9 mouse cellular contexts compared by ENCODE assay signal in the genomic region with DNA sequence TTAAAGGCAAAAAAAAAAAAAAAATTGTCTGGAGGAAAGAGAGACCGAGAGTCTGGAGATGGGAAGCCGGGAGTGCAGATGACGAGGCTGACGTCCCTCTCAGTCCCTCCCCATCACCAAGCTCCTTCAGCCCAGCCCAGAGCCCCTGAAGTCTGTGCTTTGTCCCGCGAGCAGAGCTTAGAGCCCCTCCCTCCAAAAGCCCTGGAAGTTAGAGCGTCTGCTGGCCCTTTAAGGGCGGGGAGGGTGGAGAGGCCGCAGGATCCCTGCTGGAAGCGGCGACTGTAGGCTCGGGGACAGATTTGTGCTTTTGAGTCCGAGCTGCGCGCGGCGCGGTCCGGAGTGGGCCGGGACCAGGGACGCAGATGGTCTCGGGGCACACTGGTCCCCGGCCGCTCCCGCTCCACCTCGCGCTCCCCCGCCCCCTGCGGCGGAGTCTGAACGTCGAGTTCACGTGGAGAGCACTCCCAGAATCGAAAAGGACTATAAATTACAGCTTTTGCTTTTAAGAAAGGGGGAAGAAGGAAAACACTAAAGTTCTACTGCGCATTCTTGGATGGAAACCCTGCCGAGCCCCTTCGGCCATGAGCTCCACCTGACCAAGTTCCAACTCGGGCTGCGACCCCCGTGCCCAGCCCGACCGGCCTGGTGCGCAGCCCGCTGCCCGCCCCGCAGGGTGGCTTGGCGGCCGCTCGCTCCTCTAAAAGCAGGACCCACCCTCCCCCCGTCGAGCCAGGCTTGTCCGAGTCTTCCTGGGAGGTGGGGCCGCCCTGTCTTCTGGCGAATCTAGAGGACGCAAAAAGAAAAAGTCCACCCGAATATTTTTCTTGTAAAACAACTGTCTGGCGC. TPM values are rescaled to one million over a fixed set of nuclear protein-coding genes. Genes with fewer than 3 reads are reported as not detected.
DNase-seq lines count a peak whose midpoint lies in the region; ATAC-seq and TF ChIP-seq lines count a peak whose summit lies in the region.
"Had no signal": no experiment of that assay in that cellular context is flagged by ENCODE, and none has a peak within 500 bp of the region (broad histone marks: within the 10 kb centered on the region; RNA-seq: fewer than 3 reads in every experiment).

No protein-coding gene starts in this region.

- no peak for ATAC-seq in forebrain, embryonic 16.5 days
- ATAC-seq in limb, embryonic 12.5 days (ENCODE audit: insufficient number of reproducible peaks, insufficient read depth, low FRiP score, low TSS enrichment, low read depth): no peak
- no peak for ATAC-seq in neural tube, embryonic 14.5 days (ENCODE audit: low read depth)
- ATAC-seq in CD4-positive, CD25-positive, alpha-beta regulatory T cell, adult 4 months: no peak

- DNase-seq in gastrocnemius, adult 2 months: no peak
- no peak for DNase-seq in gastrocnemius, postnatal 10 days
- peak; percentile 81 for DNase-seq in R1 (ENCODE audit: low read depth, low spot score)
- DNase-seq in ovary, adult 18-20 months (ENCODE audit: low spot score): no peak

- peaks cover 34% of the 10 kb centered on the region for H3K27me3 ChIP-seq in forebrain, embryonic 16.5 days (replicated peaks; ENCODE audit: control insufficient read depth, insufficient read depth, low read length)
- peaks cover 64% of the 10 kb centered on the region for H3K27me3 ChIP-seq in limb, embryonic 12.5 days
- peaks cover 31% of the 10 kb centered on the region for H3K27me3 ChIP-seq in neural tube, embryonic 14.5 days (ENCODE audit: control insufficient read depth, insufficient read depth, low read length)

- peak overlapping the region; percentile 53 for H3K9ac ChIP-seq in forebrain, embryonic 16.5 days (replicated peaks; ENCODE audit: low read depth, low read length)
- peak overlapping the region; percentile 46 for H3K9ac ChIP-seq in limb, embryonic 12.5 days (replicated peaks)
- peak overlapping the region; percentile 37 for H3K9ac ChIP-seq in neural tube, embryonic 14.5 days (replicated peaks; ENCODE audit: low read depth, low read length)

- no peak for TF ChIP-seq CTCF in gastrocnemius, adult 2 months (IDR thresholded peaks at IDR 0.05)

- peak overlapping the region; percentile 41 for H3K27ac ChIP-seq in gastrocnemius, adult 2 months
- H3K27ac ChIP-seq in forebrain, embryonic 16.5 days (ENCODE audit: low read length): no peak overlapping the region
- H3K27ac ChIP-seq in limb, embryonic 12.5 days: no peak overlapping the region
- no peak overlapping the region for H3K27ac ChIP-seq in neural tube, embryonic 14.5 days (ENCODE audit: low read depth, low read length)

- peak overlapping the region; percentile 71 for H3K4me3 ChIP-seq in gastrocnemius, adult 2 months
- H3K4me3 ChIP-seq in forebrain, embryonic 16.5 days (replicated peaks; ENCODE audit: low read length): peak overlapping the region; percentile 47
- peak overlapping the region; percentile 54 for H3K4me3 ChIP-seq in limb, embryonic 12.5 days (replicated peaks)
- peak overlapping the region; percentile 30 for H3K4me3 ChIP-seq in neural tube, embryonic 14.5 days (ENCODE audit: low read depth, low read length)

- peak overlapping the region; percentile 79 for H3K4me2 ChIP-seq in forebrain, embryonic 16.5 days (ENCODE audit: low read length)
- peak overlapping the region; percentile 92 for H3K4me2 ChIP-seq in limb, embryonic 12.5 days
- H3K4me2 ChIP-seq in neural tube, embryonic 14.5 days (ENCODE audit: low read depth, low read length): peak overlapping the region; percentile 56

- H3K9me3 ChIP-seq in forebrain, embryonic 16.5 days (ENCODE audit: control insufficient read depth, low read length): no peaks in the 10 kb centered on the region
- no peaks in the 10 kb centered on the region for H3K9me3 ChIP-seq in limb, embryonic 12.5 days
- H3K9me3 ChIP-seq in neural tube, embryonic 14.5 days (ENCODE audit: control insufficient read depth, low read length): no peaks in the 10 kb centered on the region

- no peaks in the 10 kb centered on the region for H3K36me3 ChIP-seq in forebrain, embryonic 16.5 days (ENCODE audit: control insufficient read depth, insufficient read depth)
- H3K36me3 ChIP-seq in limb, embryonic 12.5 days: peaks cover 10% of the 10 kb centered on the region
- peaks cover 8% of the 10 kb centered on the region; the same call in 1 of the 2 replicates for H3K36me3 ChIP-seq in neural tube, embryonic 14.5 days (ENCODE audit: control insufficient read depth, insufficient read depth, low read length)

- intact Hi-C loops in gastrocnemius, adult 2 months (cut with DNase I): no loop called here

- H3K4me1 ChIP-seq in forebrain, embryonic 16.5 days (replicated peaks; ENCODE audit: control insufficient read depth, insufficient read depth, low read length): peaks cover 64% of the 10 kb centered on the region
- peaks cover 72% of the 10 kb centered on the region for H3K4me1 ChIP-seq in limb, embryonic 12.5 days (replicated peaks)
- peaks cover 35% of the 10 kb centered on the region for H3K4me1 ChIP-seq in neural tube, embryonic 14.5 days (ENCODE audit: control insufficient read depth, insufficient read depth, low read length)

- WGBS in forebrain, embryonic 16.5 days: 2% methylated on average over 57 of the region's 57 CpGs
- under 1% methylated on average over 57 of the region's 57 CpGs for WGBS in limb, embryonic 12.5 days
- WGBS in neural tube, embryonic 14.5 days: 3% methylated on average over 57 of the region's 57 CpGs

RNA-seq across cellular contexts. Expression of gene Cbx8, which starts 3.6 kb away (rescaled TPM):
- total RNA-seq in gastrocnemius, adult 2 months (2021): 1 to 10 TPM; 1.5 to 1.6 TPM
- total RNA-seq in gastrocnemius, postnatal 10 days (2021): 1 to 10 TPM; 2.3 to 4.7 TPM
- 12.3 and 13.4 TPM in 2 replicates for polyA plus RNA-seq in forebrain, embryonic 16.5 days (2015; fragmentation: Nextera tagmentation; extraction: Ambion mirVana)
- polyA plus RNA-seq in limb, embryonic 12.5 days (2016; fragmentation: Nextera tagmentation; extraction: Ambion mirVana): 11.8 and 13.0 TPM in 2 replicates
- polyA plus RNA-seq in neural tube, embryonic 14.5 days (2014; fragmentation: Nextera tagmentation; extraction: Ambion mirVana): 7.7 and 10.1 TPM in 2 replicates
- 1 to 10 TPM; 4.0 to 6.7 TPM for polyA plus RNA-seq in CD4-positive, CD25-positive, alpha-beta regulatory T cell, adult 4 months (2017; shearing (Covaris generic))

RNA-seq across cellular contexts. Expression of gene Cbx2, which starts 14.4 kb away (rescaled TPM):
- total RNA-seq in gastrocnemius, adult 2 months (2021): under 1 TPM; 0.69 to 0.95 TPM
- 1 to 10 TPM; 2.3 to 3.0 TPM for total RNA-seq in gastrocnemius, postnatal 10 days (2021)
- 24.9 and 26.7 TPM in 2 replicates for polyA plus RNA-seq in forebrain, embryonic 16.5 days (2015; fragmentation: Nextera tagmentation; extraction: Ambion mirVana)
- polyA plus RNA-seq in limb, embryonic 12.5 days (2016; fragmentation: Nextera tagmentation; extraction: Ambion mirVana): 121 and 122 TPM in 2 replicates
- polyA plus RNA-seq in neural tube, embryonic 14.5 days (2014; fragmentation: Nextera tagmentation; extraction: Ambion mirVana): 5.7 and 11.5 TPM in 2 replicates
- 1 to 10 TPM; 1.4 to 1.5 TPM for polyA plus RNA-seq in CD4-positive, CD25-positive, alpha-beta regulatory T cell, adult 4 months (2017; shearing (Covaris generic))

RNA-seq across cellular contexts. Expression of gene Cbx4, which starts 48.9 kb away (rescaled TPM):
- 1 to 10 TPM; 2.1 to 2.2 TPM for total RNA-seq in gastrocnemius, adult 2 months (2021)
- 1 to 10 TPM; 6.2 to 9.1 TPM for total RNA-seq in gastrocnemius, postnatal 10 days (2021)
- 18.1 and 18.5 TPM in 2 replicates for polyA plus RNA-seq in forebrain, embryonic 16.5 days (2015; fragmentation: Nextera tagmentation; extraction: Ambion mirVana)
- polyA plus RNA-seq in limb, embryonic 12.5 days (2016; fragmentation: Nextera tagmentation; extraction: Ambion mirVana): 9.8 and 12.5 TPM in 2 replicates
- 14.5 and 15.1 TPM in 2 replicates for polyA plus RNA-seq in neural tube, embryonic 14.5 days (2014; fragmentation: Nextera tagmentation; extraction: Ambion mirVana)
- polyA plus RNA-seq in CD4-positive, CD25-positive, alpha-beta regulatory T cell, adult 4 months (2017; shearing (Covaris generic)): 1 to 10 TPM; 1.7 to 3.7 TPM

RNA-seq across cellular contexts. Expression of gene Enpp7, which starts 49.2 kb away (rescaled TPM):
- not detected for total RNA-seq in gastrocnemius, adult 2 months (2021)
- not detected for total RNA-seq in gastrocnemius, postnatal 10 days (2021)
- polyA plus RNA-seq in forebrain, embryonic 16.5 days (2015; fragmentation: Nextera tagmentation; extraction: Ambion mirVana): not detected in 2 replicates
- polyA plus RNA-seq in limb, embryonic 12.5 days (2016; fragmentation: Nextera tagmentation; extraction: Ambion mirVana): not detected in 2 replicates
- polyA plus RNA-seq in neural tube, embryonic 14.5 days (2014; fragmentation: Nextera tagmentation; extraction: Ambion mirVana): not detected in 2 replicates
- not detected for polyA plus RNA-seq in CD4-positive, CD25-positive, alpha-beta regulatory T cell, adult 4 months (2017; shearing (Covaris generic))
- total RNA-seq: MEL had no signal
